In genomic region chr7:89526731-89527429, GRCm38 (mm10) we compare ENCODE assay signal across 8 mouse cellular contexts. TPM values are rescaled to one million over a fixed set of nuclear protein-coding genes. Genes with fewer than 3 reads are reported as not detected.
DNase-seq lines count a peak whose midpoint lies in the region; ATAC-seq and TF ChIP-seq lines count a peak whose summit lies in the region.

Gene Prss23, minus strand, starts transcription at chr7:89527187.

- ATAC-seq in heart, embryonic 12.5 days (ENCODE audit: insufficient number of reproducible peaks, low FRiP score), result peak; percentile 33; the same call in 1 of the 2 replicates
- ATAC-seq in limb, embryonic 15.5 days (ENCODE audit: insufficient number of reproducible peaks, low FRiP score, low TSS enrichment, low read depth), result no peak

- H3K27me3 ChIP-seq in cerebellum, adult 2 months (ENCODE audit: control insufficient read depth, insufficient read depth, low read length), result no peaks in the 10 kb centered on the region
- no peaks in the 10 kb centered on the region for H3K27me3 ChIP-seq in heart, embryonic 12.5 days (replicated peaks)
- no peaks in the 10 kb centered on the region for H3K27me3 ChIP-seq in limb, embryonic 15.5 days

- no peak for TF ChIP-seq CTCF in cerebellum, adult 2 months (IDR thresholded peaks at IDR 0.05; ENCODE audit: borderline replicate concordance, insufficient read depth, low read depth, low read length)

- H3K36me3 ChIP-seq in heart, embryonic 12.5 days, result no peaks in the 10 kb centered on the region
- no peaks in the 10 kb centered on the region for H3K36me3 ChIP-seq in limb, embryonic 15.5 days

- no peaks in the 10 kb centered on the region for H3K4me1 ChIP-seq in cerebellum, adult 2 months (ENCODE audit: control insufficient read depth, insufficient read depth, low read length)
- H3K4me1 ChIP-seq in heart, embryonic 12.5 days (replicated peaks), result peaks cover 22% of the 10 kb centered on the region
- peaks cover 11% of the 10 kb centered on the region; the same call in 1 of the 2 replicates for H3K4me1 ChIP-seq in limb, embryonic 15.5 days

- H3K4me3 ChIP-seq in cerebellum, adult 2 months (replicated peaks; ENCODE audit: insufficient read depth, low read depth, low read length), result no peak within 1 kb of the TSS
- no peak within 1 kb of the TSS for H3K4me3 ChIP-seq in heart, embryonic 12.5 days
- H3K4me3 ChIP-seq in limb, embryonic 15.5 days, result no peak within 1 kb of the TSS

- H3K27ac ChIP-seq in cerebellum, adult 2 months (ENCODE audit: insufficient read depth, low read length), result no peak within 1 kb of the TSS
- H3K27ac ChIP-seq in heart, embryonic 12.5 days (ENCODE audit: poor library complexity, severe bottlenecking), result peak within 1 kb of the TSS; percentile 63
- no peak within 1 kb of the TSS for H3K27ac ChIP-seq in limb, embryonic 15.5 days

- peak within 1 kb of the TSS; percentile 45 for H3K4me2 ChIP-seq in heart, embryonic 12.5 days
- H3K4me2 ChIP-seq in limb, embryonic 15.5 days, result no peak within 1 kb of the TSS; the same call in 1 of the 2 replicates

- no peak within 1 kb of the TSS for H3K9ac ChIP-seq in heart, embryonic 12.5 days
- no peak within 1 kb of the TSS for H3K9ac ChIP-seq in limb, embryonic 15.5 days

- no peak for DNase-seq in cerebellum, adult 2 months
- no peak for DNase-seq in cerebellum, adult 8-10 months
- DNase-seq in retina, postnatal 1 day, result peak; percentile 44
- no peak for DNase-seq in retina, embryonic 14.5 days (ENCODE audit: low spot score)
- DNase-seq in frontal cortex, postnatal 36 days (ENCODE audit: low spot score in 2 of 2), result no peak
- DNase-seq in kidney, postnatal 36 days, result no peak

- WGBS in cerebellum, adult 2 months, result 83% methylated on average over 16 of the region's 16 CpGs
- WGBS in heart, embryonic 12.5 days, result 30% methylated on average over 16 of the region's 16 CpGs
- 47% methylated on average over 16 of the region's 16 CpGs for WGBS in limb, embryonic 15.5 days

- no peak for TF ChIP-seq POLR2A in cerebellum, adult 2 months (IDR thresholded peaks at IDR 0.05; ENCODE audit: borderline replicate concordance, insufficient read depth, low read length)

- H3K9me3 ChIP-seq in heart, embryonic 12.5 days (replicated peaks), result no peaks in the 10 kb centered on the region
- H3K9me3 ChIP-seq in limb, embryonic 15.5 days, result no peaks in the 10 kb centered on the region

RNA-seq across cellular contexts. Expression of gene Prss23, which starts in this region (rescaled TPM):
- 10.9 and 13.6 TPM in 2 replicates for polyA plus RNA-seq in cerebellum, adult 2 months (2012; rRNA removed)
- 33.5 and 34.9 TPM in 2 replicates for polyA plus RNA-seq in heart, embryonic 12.5 days (2016; fragmentation: Nextera tagmentation; extraction: Ambion mirVana)
- polyA plus RNA-seq in limb, embryonic 15.5 days (2015; fragmentation: Nextera tagmentation; extraction: Ambion mirVana), result 81.4 and 85.1 TPM in 2 replicates
